Mouse (Mus musculus) limb, embryonic 14.5 days (tissue): ENCODE measurements at regions not wholly inside any gene's neighbourhood (a gene's known extent, or its start where the extent isn't known, plus 50 kb on each side); places are given as distances from the start of the nearest gene placed in this dataset.

Experiments used
- ATAC-seq: fragments of 200-750 bp; cut with Nextera tagmentation; 2 replicates; pipeline ENCODE4 v1.8.0; 2017; ENCODE audit warnings: low read depth, moderate number of reproducible peaks, moderate TSS enrichment; ENCODE audit not compliant: low FRiP score
- DNase-seq: peaks from one replicate; pipeline ENCODE4 v3.0.0-alpha.2; 2015; ENCODE audit warnings: low spot score
- H3K27ac ChIP-seq: fragments of 300-500 bp; sonication (generic); replicated peaks from 2 replicates; pipeline ENCODE4 v1.5.1; 2014; ENCODE audit warnings: low read depth, mild to moderate bottlenecking, low read length, moderate library complexity, mixed read lengths
- H3K27me3 ChIP-seq: fragments of 300-500 bp; sonication (generic); 2 replicates; pipeline ENCODE4 v1.6.1; 2014; ENCODE audit warnings: low read length, mixed read lengths; ENCODE audit not compliant: control insufficient read depth, insufficient read depth
- H3K36me3 ChIP-seq: fragments of 300-500 bp; sonication (generic); 2 replicates; pipeline ENCODE4 v1.6.1; 2014; ENCODE audit warnings: mild to moderate bottlenecking, low read length, moderate library complexity, mixed read lengths; ENCODE audit not compliant: control insufficient read depth, insufficient read depth
- H3K4me1 ChIP-seq: fragments of 300-500 bp; sonication (generic); 2 replicates; pipeline ENCODE4 v1.6.1; 2014; ENCODE audit warnings: antibody characterized with exemption, low read length, mixed read lengths; ENCODE audit not compliant: control insufficient read depth, insufficient read depth
- H3K4me2 ChIP-seq: fragments of 300-500 bp; sonication (generic); replicated peaks from 2 replicates; pipeline ENCODE4 v1.6.1; 2014; ENCODE audit warnings: low read depth, mild to moderate bottlenecking, low read length, moderate library complexity; ENCODE audit not compliant: severe bottlenecking
- H3K4me3 ChIP-seq: fragments of 300-500 bp; sonication (generic); replicated peaks from 2 replicates; pipeline ENCODE4 v1.5.1; 2014; ENCODE audit warnings: low read length
- H3K9ac ChIP-seq: fragments of 300-500 bp; sonication (generic); 2 replicates; pipeline ENCODE4 v1.6.1; 2014; ENCODE audit warnings: mild to moderate bottlenecking, low read depth, low read length, moderate library complexity; ENCODE audit not compliant: severe bottlenecking
- H3K9me3 ChIP-seq: fragments of 300-500 bp; sonication (generic); 2 replicates; pipeline ENCODE4 v1.6.1; 2016; ENCODE audit warnings: low read length; ENCODE audit not compliant: control insufficient read depth
- POLR2A ChIP-seq: fragments of 200-500 bp; IDR thresholded peaks from 2 replicates; pipeline ENCODE4 v1.8.0; 2012; ENCODE audit warnings: inconsistent platforms, mild to moderate bottlenecking, moderate library complexity, borderline replicate concordance; ENCODE audit not compliant: insufficient read depth, insufficient read length; ENCODE audit errors: extremely low read depth
- WGBS: fragments of 180-500 bp; shearing (Covaris S2); extraction: QIAGEN DNeasy Blood & Tissue Kit; methylation state at CpG from one replicate; pipeline ENCODE4 v1.1.7; 2014; 5-methylcytosine and 5-hydroxymethylcytosine counted together

DNA sequence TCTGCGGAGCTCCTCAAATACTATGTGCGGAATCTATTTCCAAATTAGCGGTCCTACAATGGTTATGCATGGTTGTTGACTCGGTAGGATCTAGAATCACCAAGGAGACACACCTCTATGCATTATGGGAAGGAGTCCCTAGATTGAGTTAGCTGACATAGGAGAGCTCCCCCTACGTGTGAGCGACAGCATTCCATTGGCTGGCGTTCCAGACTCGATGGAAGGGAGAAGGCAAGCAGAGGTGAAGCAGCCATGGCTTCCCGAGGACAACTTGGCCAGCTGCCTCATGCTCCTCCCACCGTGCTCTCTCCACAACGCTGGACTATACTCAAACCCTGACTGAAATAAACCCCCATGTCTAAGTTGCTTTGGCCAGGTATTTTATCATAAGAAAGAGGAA lies 398.3 kb upstream of the Cd180 start:
- Histone ChIP-seq H3K36me3 (no peaks in the 10 kb centered on the region), H3K4me1 (no peaks in the 10 kb centered on the region), H3K9me3 (no peaks in the 10 kb centered on the region), H3K27me3 (no peaks in the 10 kb centered on the region), H3K27ac (no peak overlapping the region), H3K4me3 (no peak overlapping the region), H3K9ac (no peak overlapping the region), H3K4me2 (no peak overlapping the region)
- DNase-seq: no peak
- ATAC-seq: no peak
- no peak for TF ChIP-seq POLR2A
- WGBS: 86% methylated on average over 11 of the region's 11 CpGs

DNA sequence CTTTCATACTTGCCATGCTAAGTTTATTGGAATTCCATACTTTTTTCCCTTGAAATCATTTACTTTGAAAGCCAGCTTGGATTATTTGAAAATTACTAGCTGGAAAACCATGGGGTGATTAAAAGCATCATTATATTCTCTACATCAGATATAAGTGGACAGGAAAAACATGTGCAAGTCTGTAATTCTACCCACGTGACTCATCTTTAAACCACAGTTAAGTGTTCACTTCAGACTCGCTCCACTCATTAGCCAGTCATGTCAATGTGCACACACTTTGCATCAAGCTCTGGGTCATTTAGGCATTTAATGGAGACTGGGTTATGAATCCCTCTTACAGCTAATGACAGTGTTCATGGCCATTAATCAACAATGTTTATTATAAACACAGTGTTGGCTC lies 385.4 kb upstream of the Cd180 start:
- Histone ChIP-seq H3K36me3 (no peaks in the 10 kb centered on the region), H3K27ac (no peak overlapping the region), H3K27me3 (no peaks in the 10 kb centered on the region), H3K9ac (no peak overlapping the region), H3K4me2 (no peak overlapping the region), H3K9me3 (no peaks in the 10 kb centered on the region), H3K4me3 (no peak overlapping the region), H3K4me1 (no peaks in the 10 kb centered on the region)
- WGBS: 55% methylated on average over 2 of the region's 2 CpGs
- ATAC-seq (no peak), DNase-seq (no peak)
- no peak for TF ChIP-seq POLR2A

DNA sequence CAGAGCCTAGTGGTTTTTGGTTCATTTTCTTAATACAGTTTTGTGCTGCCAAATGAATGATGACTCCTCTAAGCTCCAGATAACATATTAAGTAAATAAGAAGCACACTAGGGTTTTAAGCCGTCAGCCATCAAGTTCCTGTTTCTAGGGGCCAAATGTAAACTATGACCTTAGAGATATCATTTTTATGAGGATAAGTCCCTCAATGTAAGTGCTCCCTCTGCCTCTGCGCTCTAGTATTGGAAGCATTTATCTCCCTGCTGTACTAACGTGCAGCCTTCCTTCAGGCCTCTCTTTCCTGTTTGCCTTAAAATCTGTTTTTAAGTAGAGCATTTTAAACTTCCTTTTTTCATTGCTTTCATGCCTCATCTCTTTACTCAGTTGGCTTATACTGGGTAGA lies 381.3 kb upstream of the Cd180 start:
- TF ChIP-seq POLR2A: no peak
- Histone ChIP-seq H3K4me2 (no peak overlapping the region), H3K9me3 (no peaks in the 10 kb centered on the region), H3K9ac (no peak overlapping the region), H3K27me3 (no peaks in the 10 kb centered on the region), H3K27ac (no peak overlapping the region), H3K4me3 (no peak overlapping the region), H3K36me3 (no peaks in the 10 kb centered on the region), H3K4me1 (no peaks in the 10 kb centered on the region)
- ATAC-seq (no peak), DNase-seq (no peak)
- WGBS: 68% methylated on average over 3 of the region's 3 CpGs

DNA sequence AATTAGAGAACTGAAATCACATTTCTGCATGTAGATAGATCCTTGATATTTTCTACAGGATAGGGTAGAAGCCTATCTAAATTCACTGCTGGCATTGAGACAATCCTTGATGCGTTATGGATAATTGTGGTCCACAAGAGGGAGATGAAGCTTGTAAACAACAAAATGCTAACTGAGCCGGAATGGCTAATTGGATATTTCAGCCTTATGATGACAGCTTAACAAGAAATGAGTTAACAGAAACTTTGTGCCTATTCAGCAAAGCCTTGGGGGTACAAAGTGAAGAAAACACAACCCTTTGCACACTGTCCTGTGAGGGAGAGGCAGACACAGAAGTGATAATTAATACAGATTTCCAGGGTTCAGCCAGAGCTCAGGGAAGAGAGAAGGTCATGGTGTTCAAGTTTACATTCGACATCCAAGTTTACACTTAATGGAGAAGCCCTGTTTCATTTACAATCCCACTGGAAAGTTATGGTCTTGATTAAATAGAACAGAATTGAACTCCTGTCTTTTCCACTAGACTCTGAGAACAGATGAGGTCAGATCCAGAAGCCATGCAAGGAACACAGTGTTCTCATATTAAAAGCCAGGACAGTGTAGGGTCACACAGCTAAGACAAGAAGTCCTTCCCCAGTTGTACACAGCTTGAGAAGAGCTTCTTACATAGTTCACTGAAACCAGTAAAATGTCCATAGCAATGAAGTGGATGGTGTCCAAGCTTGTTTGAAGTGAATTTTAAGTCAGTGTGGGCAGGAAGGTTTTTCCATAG lies 377.3 kb upstream of the Cd180 start:
- H3K9ac ChIP-seq: no peak overlapping the region
- H3K9me3 ChIP-seq: no peaks in the 10 kb centered on the region
- no peaks in the 10 kb centered on the region for H3K27me3 ChIP-seq
- no peaks in the 10 kb centered on the region for H3K4me1 ChIP-seq
- H3K4me3 ChIP-seq: no peak overlapping the region
- no peak for ATAC-seq
- no peak overlapping the region for H3K4me2 ChIP-seq
- WGBS: 63% methylated on average over 3 of the region's 3 CpGs
- no peak for TF ChIP-seq POLR2A
- H3K36me3 ChIP-seq: no peaks in the 10 kb centered on the region
- H3K27ac ChIP-seq: no peak overlapping the region
- no peak for DNase-seq

DNA sequence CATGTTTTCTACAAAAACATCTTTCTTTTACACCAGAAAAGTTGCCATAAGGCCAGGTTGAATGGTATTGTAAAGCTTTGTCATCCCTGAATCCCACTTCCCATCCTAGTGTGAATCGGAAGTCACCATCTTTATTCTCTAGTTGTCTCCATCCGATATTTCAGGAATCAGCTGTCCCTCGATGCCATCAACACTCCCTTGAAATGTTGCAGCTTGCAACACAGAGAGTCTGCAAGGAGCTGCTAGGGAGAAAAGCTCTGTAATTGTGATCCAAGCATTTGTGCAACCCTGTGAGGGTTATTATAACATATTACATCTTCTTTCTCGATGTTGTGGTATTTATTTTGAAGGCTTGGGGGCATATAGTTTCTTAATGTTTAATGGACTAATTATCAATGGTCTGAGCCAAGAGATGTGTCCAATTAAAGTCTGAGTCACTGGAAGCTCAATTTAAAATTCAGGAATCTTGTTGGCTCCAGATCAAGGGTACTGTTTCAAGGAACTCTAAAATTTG lies 374.4 kb upstream of the Cd180 start:
- no peak overlapping the region for H3K4me2 ChIP-seq
- H3K27ac ChIP-seq: no peak overlapping the region
- H3K36me3 ChIP-seq: no peaks in the 10 kb centered on the region
- DNase-seq: no peak
- no peak for TF ChIP-seq POLR2A
- ATAC-seq: no peak
- no peaks in the 10 kb centered on the region for H3K4me1 ChIP-seq
- H3K9ac ChIP-seq: no peak overlapping the region
- no peaks in the 10 kb centered on the region for H3K9me3 ChIP-seq
- H3K27me3 ChIP-seq: no peaks in the 10 kb centered on the region
- no peak overlapping the region for H3K4me3 ChIP-seq
- 79% methylated on average over 4 of the region's 4 CpGs for WGBS
